Mouse (Mus musculus): ENCODE measurements at regions not wholly inside any gene's neighbourhood (a gene's known extent, or its start where the extent isn't known, plus 50 kb on each side); places are given as distances from the start of the nearest gene placed in this dataset.
"Not testable (repeated sequence)": the region's sequence is repeated elsewhere in the genome, so short reads cannot be mapped to it uniquely, and the experiment has no call there.

- intact Hi-C loops (cut with DNase I) = no loop called here
Measured at GRCm38 (mm10) chr16:65312947-65313346, 207.3 kb upstream of the Htr1f start.

GRCm38 (mm10) chr16:65315052-65315451 is 205.3 kb upstream of the Pou1f1 start:
- no peak for DNase-seq (ENCODE audit: low spot score in 2 of 2)
- intact Hi-C loops (cut with DNase I) = no loop called here

More at GRCm38 (mm10) chr16:65312947-65313346, 207.3 kb upstream of the Htr1f start:
- no peak for DNase-seq (ENCODE audit: low spot score in 2 of 2)

- DNase-seq (ENCODE audit: low spot score in 2 of 2) = no peak
- intact Hi-C loops (cut with DNase I) = no loop called here
Measured at GRCm38 (mm10) chr16:65332412-65332811, 187.9 kb upstream of the Pou1f1 start.

GRCm38 (mm10) chr16:65339225-65339624 is 181.1 kb upstream of the Pou1f1 start:
- intact Hi-C loops (cut with DNase I) = no loop called here
- DNase-seq (ENCODE audit: low spot score in 2 of 2) = peak in 1 of 2 experiments; percentile 28

- DNase-seq (ENCODE audit: low spot score in 2 of 2) = no peak
- intact Hi-C loops (cut with DNase I) = no loop called here
Measured at GRCm38 (mm10) chr16:65359881-65360280, 160.4 kb upstream of the Pou1f1 start.

- DNase-seq (ENCODE audit: low spot score in 2 of 2) = no peak
- intact Hi-C loops (cut with DNase I) = no loop called here
Measured at GRCm38 (mm10) chr16:65369271-65369670, 151.0 kb upstream of the Pou1f1 start.

GRCm38 (mm10) chr16:65370939-65371338 is 149.4 kb upstream of the Pou1f1 start:
- DNase-seq (ENCODE audit: low spot score in 2 of 2) = peak in 1 of 2 experiments; percentile 19
- intact Hi-C loops (cut with DNase I) = loop anchor here (1.0 kb wide), 1 partner anchor 101 kb away; no protein-coding TSS in a partner anchor

GRCm38 (mm10) chr16:65376553-65376952 is 143.8 kb upstream of the Pou1f1 start:
- peak in 1 of 2 experiments; percentile 62 for DNase-seq (ENCODE audit: low spot score in 2 of 2)
- intact Hi-C loops (cut with DNase I) = no loop called here

GRCm38 (mm10) chr16:65378276-65378675 is 142.0 kb upstream of the Pou1f1 start:
- intact Hi-C loops (cut with DNase I) = no loop called here
- DNase-seq (ENCODE audit: low spot score in 2 of 2) = no peak

GRCm38 (mm10) chr16:65379939-65380338 is 140.4 kb upstream of the Pou1f1 start:
- intact Hi-C loops (cut with DNase I) = no loop called here
- peak; percentile 20 to 79 for DNase-seq (ENCODE audit: low spot score in 2 of 2)

- DNase-seq (ENCODE audit: low spot score in 2 of 2) = no peak
- intact Hi-C loops (cut with DNase I) = no loop called here
Measured at GRCm38 (mm10) chr16:65403926-65404648, 116.2 kb upstream of the Pou1f1 start.

GRCm38 (mm10) chr16:65404816-65405215 is 115.5 kb upstream of the Pou1f1 start:
- intact Hi-C loops (cut with DNase I) = no loop called here
- no peak for DNase-seq (ENCODE audit: low spot score in 2 of 2)

- no peak for DNase-seq (ENCODE audit: low spot score in 2 of 2)
- intact Hi-C loops (cut with DNase I) = no loop called here
Measured at GRCm38 (mm10) chr16:65405824-65406556, 114.3 kb upstream of the Pou1f1 start.

- intact Hi-C loops (cut with DNase I); DNase-seq (ENCODE audit: low spot score in 2 of 2): not testable (repeated sequence)
Measured at GRCm38 (mm10) chr16:65432046-65432445, 88.3 kb upstream of the Pou1f1 start.

- DNase-seq (ENCODE audit: low spot score in 2 of 2) = no peak
- intact Hi-C loops (cut with DNase I) = no loop called here
Measured at GRCm38 (mm10) chr16:65436076-65436475, 84.2 kb upstream of the Pou1f1 start.

GRCm38 (mm10) chr16:65441954-65442353 is 78.4 kb upstream of the Pou1f1 start:
- intact Hi-C loops (cut with DNase I) = no loop called here
- no peak for DNase-seq (ENCODE audit: low spot score in 2 of 2)

- intact Hi-C loops (cut with DNase I) = no loop called here
Measured at GRCm38 (mm10) chr16:65448810-65449209, 71.5 kb upstream of the Pou1f1 start.

GRCm38 (mm10) chr16:65450706-65451105 is 69.6 kb upstream of the Pou1f1 start:
- intact Hi-C loops (cut with DNase I) = no loop called here
- DNase-seq (ENCODE audit: low spot score in 2 of 2) = no peak

More at GRCm38 (mm10) chr16:65448810-65449209, 71.5 kb upstream of the Pou1f1 start:
- no peak for DNase-seq (ENCODE audit: low spot score in 2 of 2)

- no peak for DNase-seq (ENCODE audit: low spot score in 2 of 2)
- intact Hi-C loops (cut with DNase I) = no loop called here
Measured at GRCm38 (mm10) chr16:65451885-65452284, 68.4 kb upstream of the Pou1f1 start.

GRCm38 (mm10) chr16:65456948-65457347 is 63.4 kb upstream of the Pou1f1 start:
- intact Hi-C loops (cut with DNase I); DNase-seq (ENCODE audit: low spot score in 2 of 2): not testable (repeated sequence)

GRCm38 (mm10) chr16:65458234-65458633 is 62.1 kb upstream of the Pou1f1 start:
- DNase-seq (ENCODE audit: low spot score in 2 of 2) = no peak
- intact Hi-C loops (cut with DNase I) = no loop called here

All from left cerebral cortex, postnatal 25 days (tissue).